Mouse (Mus musculus) brain, adult 2 months (tissue): ENCODE measurements around the gene Smad6.

Experiments used
- DNase-seq: peaks from one replicate; pipeline ENCODE4 v3.0.0; 2011; ENCODE audit warnings: low read depth, low spot score

The Smad6 gene

GRCm38 (mm10) chr9:64021853-64022561 lies at the start of gene Smad6:
TSS of gene Smad6 (minus strand) at chr9:64022059.
- DNase-seq, result peak; percentile 67

- DNase-seq, result no peak
These were observed 48.8 kb upstream of the Smad6 start for GRCm38 (mm10) chr9:64070674-64071073.

GRCm38 (mm10) chr9:64069131-64069530 lies 47.3 kb upstream of the Smad6 start:
- DNase-seq, result no peak

GRCm38 (mm10) chr9:64068571-64068970 lies 46.7 kb upstream of the Smad6 start:
- no peak for DNase-seq

GRCm38 (mm10) chr9:64067787-64068186 lies 45.9 kb upstream of the Smad6 start:
- DNase-seq, result no peak

GRCm38 (mm10) chr9:64060033-64060539 lies 38.2 kb upstream of the Smad6 start:
- DNase-seq, result no peak

- peak; percentile 66 for DNase-seq
These were observed 36.2 kb upstream of the Smad6 start for GRCm38 (mm10) chr9:64057903-64058650.

- DNase-seq, result no peak
These were observed 33.3 kb upstream of the Smad6 start for GRCm38 (mm10) chr9:64055162-64055561.

GRCm38 (mm10) chr9:64053786-64054185 lies 31.9 kb upstream of the Smad6 start:
- DNase-seq, result no peak

GRCm38 (mm10) chr9:64051241-64051640 lies 29.4 kb upstream of the Smad6 start:
- DNase-seq, result no peak

- peak; percentile 42 for DNase-seq
These were observed 28.7 kb upstream of the Smad6 start for GRCm38 (mm10) chr9:64050513-64051065.

GRCm38 (mm10) chr9:64049471-64050380 lies 27.9 kb upstream of the Smad6 start:
- DNase-seq, result peak; percentile 77

- no peak for DNase-seq
These were observed 23.4 kb upstream of the Smad6 start for GRCm38 (mm10) chr9:64045117-64045890.

- no peak for DNase-seq
These were observed 22.5 kb upstream of the Smad6 start for GRCm38 (mm10) chr9:64044343-64044742.

- DNase-seq, result no peak
These were observed 21.1 kb upstream of the Smad6 start for GRCm38 (mm10) chr9:64042911-64043310.

- DNase-seq, result no peak
These were observed 20.4 kb upstream of the Smad6 start for GRCm38 (mm10) chr9:64042216-64042615.

- DNase-seq, result no peak
These were observed 8.2 kb upstream of the Smad6 start for GRCm38 (mm10) chr9:64029908-64030631.

GRCm38 (mm10) chr9:64025565-64025964 lies 3.7 kb upstream of the Smad6 start:
- peak; percentile 61 for DNase-seq

- no peak for DNase-seq
These were observed 3.1 kb upstream of the Smad6 start for GRCm38 (mm10) chr9:64024976-64025375.
